Mouse (Mus musculus) liver, adult 2 months (tissue): ENCODE results near the gene Plekha6. TPM values are rescaled to one million over a fixed set of nuclear protein-coding genes. Genes with fewer than 3 reads are reported as not detected.

Experiments used
- DNase-seq: peaks from one replicate; pipeline ENCODE4 v3.0.0-alpha.2; 2011; ENCODE audit warnings: low read depth, low spot score; ENCODE audit errors: extremely low read depth
- H3K27ac ChIP-seq: fragments of 200-500 bp; replicated peaks from 2 replicates; pipeline ENCODE4 v1.5.1; 2012; ENCODE audit warnings: low read depth, mild to moderate bottlenecking, control low read depth, inconsistent platforms, low read length; ENCODE audit not compliant: insufficient read depth
- H3K27me3 ChIP-seq: fragments of 200-500 bp; 2 replicates; pipeline ENCODE4 v1.6.1; 2012; ENCODE audit warnings: mild to moderate bottlenecking, moderate library complexity, low read length, inconsistent platforms; ENCODE audit not compliant: control insufficient read depth, insufficient read depth
- H3K36me3 ChIP-seq: fragments of 200-500 bp; 2 replicates; pipeline ENCODE4 v1.6.1; 2012; ENCODE audit warnings: low read length, inconsistent platforms; ENCODE audit not compliant: control insufficient read depth, insufficient read depth
- H3K4me1 ChIP-seq: fragments of 200-500 bp; 2 replicates; pipeline ENCODE4 v1.6.1; 2011; ENCODE audit warnings: low read length; ENCODE audit not compliant: control insufficient read depth, insufficient read depth
- H3K4me3 ChIP-seq: fragments of 200-500 bp; 2 replicates; pipeline ENCODE4 v1.5.1; 2011; ENCODE audit warnings: low read depth, mild to moderate bottlenecking, control low read depth, low read length, moderate library complexity; ENCODE audit not compliant: insufficient read depth
- H3K79me2 ChIP-seq: fragments of 200-500 bp; 2 replicates; pipeline ENCODE4 v1.6.1; 2012; ENCODE audit warnings: inconsistent platforms, mild to moderate bottlenecking, low read length, moderate library complexity; ENCODE audit not compliant: control insufficient read depth, insufficient read depth
- H3K9ac ChIP-seq: fragments of 200-500 bp; 2 replicates; pipeline ENCODE4 v1.6.1; 2012; ENCODE audit warnings: low read depth, mild to moderate bottlenecking, control low read depth, inconsistent platforms, low read length
- CTCF ChIP-seq: fragments of 200-500 bp; IDR thresholded peaks from 2 replicates; pipeline ENCODE4 v1.5.1; 2011; ENCODE audit warnings: low read depth, low read length, control low read depth
- POLR2A ChIP-seq: fragments of 200-500 bp; IDR thresholded peaks from 2 replicates; pipeline ENCODE4 v1.6.1; 2011; ENCODE audit warnings: low read length, control low read depth; ENCODE audit not compliant: insufficient read depth; ENCODE audit errors: extremely low read depth
- WGBS: fragments of 180-500 bp; shearing (Covaris S2); methylation state at CpG from one replicate; pipeline ENCODE4 v1.1.7; 2018; 5-methylcytosine and 5-hydroxymethylcytosine counted together
- polyA plus RNA-seq: library from polyadenylated mRNA; depleted of rRNA; stranded (reverse); fragments of >200 nt; gene quantifications from 2 replicates; pipeline ENCODE4 v1.2.3, GENCODE M21; 2012
- total RNA-seq: library from RNA; depleted of rRNA; stranded (reverse); fragments of >200 nt; gene quantifications from 2 replicates; pipeline ENCODE4 v1.2.3, GENCODE M21; 2014

The Plekha6 gene
- total and polyA plus RNA-seq, 2 experiments = 20.5 to 37.2 TPM

GRCm38 (mm10) chr1:133228809-133229487 lies 64.9 kb downstream of the Plekha6 start:
- no peak for TF ChIP-seq CTCF
- no peak for TF ChIP-seq POLR2A
- Histone ChIP-seq H3K9ac (no peak overlapping the region), H3K27me3 (no peaks in the 10 kb centered on the region), H3K36me3 (no peaks in the 10 kb centered on the region), H3K4me3 (no peak overlapping the region), H3K4me1 (peaks cover 25% of the 10 kb centered on the region), H3K27ac (peak overlapping the region; percentile 10; the same call in 1 of the 2 replicates), H3K79me2 (no peaks in the 10 kb centered on the region)
- WGBS = 72% methylated on average over 9 of the region's 9 CpGs
- DNase-seq = no peak

GRCm38 (mm10) chr1:133231523-133232193 lies 67.6 kb downstream of the Plekha6 start:
- no peak for TF ChIP-seq POLR2A
- TF ChIP-seq CTCF = no peak
- Histone ChIP-seq H3K79me2 (no peaks in the 10 kb centered on the region), H3K36me3 (no peaks in the 10 kb centered on the region), H3K4me3 (no peak overlapping the region), H3K27ac (no peak overlapping the region), H3K9ac (no peak overlapping the region), H3K4me1 (peaks cover 10% of the 10 kb centered on the region), H3K27me3 (no peaks in the 10 kb centered on the region)
- DNase-seq = no peak
- WGBS = 95% methylated on average over 7 of the region's 7 CpGs

GRCm38 (mm10) chr1:133235909-133236308 lies 71.9 kb downstream of the Plekha6 start:
- Histone ChIP-seq H3K27ac (no peak overlapping the region), H3K36me3 (no peaks in the 10 kb centered on the region), H3K79me2 (no peaks in the 10 kb centered on the region), H3K4me1 (peaks cover 24% of the 10 kb centered on the region), H3K4me3 (no peak overlapping the region), H3K27me3 (no peaks in the 10 kb centered on the region), H3K9ac (no peak overlapping the region)
- DNase-seq = peak; percentile 63
- WGBS = 60% methylated on average over 5 of the region's 5 CpGs
- TF ChIP-seq POLR2A (no peak), CTCF (no peak)

GRCm38 (mm10) chr1:133236693-133237440 lies 72.9 kb downstream of the Plekha6 start:
- H3K9ac ChIP-seq = no peak overlapping the region; the same call in 1 of the 2 replicates
- peak; percentile 68 for DNase-seq
- no peaks in the 10 kb centered on the region for H3K27me3 ChIP-seq
- H3K4me1 ChIP-seq = peaks cover 24% of the 10 kb centered on the region
- H3K79me2 ChIP-seq = no peaks in the 10 kb centered on the region
- H3K4me3 ChIP-seq = no peak overlapping the region
- 24% methylated on average over 8 of the region's 8 CpGs for WGBS
- no peak overlapping the region; the same call in 1 of the 2 replicates for H3K27ac ChIP-seq
- TF ChIP-seq CTCF (no peak), POLR2A (no peak)
- H3K36me3 ChIP-seq = no peaks in the 10 kb centered on the region

- no peak overlapping the region; the same call in 1 of the 2 replicates for H3K27ac ChIP-seq
- H3K9ac ChIP-seq = peak overlapping the region; percentile 28
- WGBS = under 1% methylated on average over 11 of the region's 11 CpGs
- peak; percentile 82 for DNase-seq
- peaks cover 24% of the 10 kb centered on the region for H3K4me1 ChIP-seq
- no peaks in the 10 kb centered on the region for H3K79me2 ChIP-seq
- TF ChIP-seq CTCF (no peak), POLR2A (no peak)
- H3K4me3 ChIP-seq = no peak overlapping the region
- no peaks in the 10 kb centered on the region for H3K27me3 ChIP-seq
- H3K36me3 ChIP-seq = no peaks in the 10 kb centered on the region
These were observed 73.7 kb downstream of the Plekha6 start for GRCm38 (mm10) chr1:133237670-133238069.
